Mouse (Mus musculus): Measurements from ENCODE around the gene Cradd. TPM values are rescaled to one million over a fixed set of nuclear protein-coding genes. Genes with fewer than 3 reads are reported as not detected.
A peak's percentile ranks its signal among the peaks of the same experiment; 100 is the strongest.

The Cradd gene
- polyA plus RNA-seq (2014; fragmentation: Nextera tagmentation; extraction: Ambion mirVana): 16.0 and 17.6 TPM in 2 replicates

- Histone ChIP-seq H3K4me1 (replicated peaks; ENCODE audit: control insufficient read depth, insufficient read depth, low read length) (no peaks in the 10 kb centered on the region), H3K4me2 (replicated peaks; ENCODE audit: low read depth, low read length) (peak within 1 kb of the TSS; percentile 47), H3K27ac (ENCODE audit: low read depth, low read length) (peak within 1 kb of the TSS; percentile 81), H3K9ac (ENCODE audit: low read depth, low read length) (peak within 1 kb of the TSS; percentile 69), H3K27me3 (ENCODE audit: control insufficient read depth, insufficient read depth, low read length) (no peaks in the 10 kb centered on the region), H3K9me3 (ENCODE audit: control insufficient read depth, low read length) (no peaks in the 10 kb centered on the region), H3K4me3 (ENCODE audit: low read depth, low read length) (peak within 1 kb of the TSS; percentile 50), H3K36me3 (ENCODE audit: control insufficient read depth, insufficient read depth, low read length) (no peaks in the 10 kb centered on the region)
- WGBS: under 1% methylated on average over 51 of the region's 51 CpGs
- peak; percentile 89 for DNase-seq (ENCODE audit: low spot score)
- ATAC-seq (ENCODE audit: low FRiP score): peak; percentile 86
Observed at GRCm38 (mm10) chr10:95323393-95324277, at the start of gene Cradd. Gene Cradd, minus strand, starts transcription at chr10:95324133.

DNA sequence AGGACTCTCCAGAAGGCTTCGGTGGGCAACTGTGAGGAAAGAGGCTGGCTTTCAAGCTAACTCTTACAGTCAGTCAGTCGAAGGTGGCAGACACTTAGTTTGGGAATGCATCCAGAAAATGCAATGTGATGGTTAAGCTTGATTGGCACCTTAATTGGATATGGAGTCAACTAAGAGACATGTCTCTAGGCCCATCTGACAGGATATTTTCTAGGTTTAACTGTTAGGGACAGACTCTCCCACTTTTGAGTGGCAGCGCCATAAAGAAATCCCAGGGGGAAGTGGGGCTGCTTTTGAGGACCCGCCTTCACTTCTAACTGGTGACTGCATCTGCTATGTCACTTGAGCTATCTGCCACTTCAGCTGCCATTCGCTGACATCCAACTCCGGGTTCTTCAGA, 49.4 kb upstream of the Cradd start:
- DNase-seq (ENCODE audit: low spot score) (no peak), ATAC-seq (ENCODE audit: low FRiP score) (no peak)
- no peaks in the 10 kb centered on the region for H3K4me1 ChIP-seq (replicated peaks; ENCODE audit: control insufficient read depth, insufficient read depth, low read length)
- H3K4me3 ChIP-seq (ENCODE audit: low read depth, low read length): no peak overlapping the region
- H3K9me3 ChIP-seq (ENCODE audit: control insufficient read depth, low read length): no peaks in the 10 kb centered on the region
- 92% methylated on average over 6 of the region's 6 CpGs for WGBS
- H3K27ac ChIP-seq (ENCODE audit: low read depth, low read length): no peak overlapping the region
- H3K4me2 ChIP-seq (replicated peaks; ENCODE audit: low read depth, low read length): no peak overlapping the region
- no peak overlapping the region for H3K9ac ChIP-seq (ENCODE audit: low read depth, low read length)
- no peaks in the 10 kb centered on the region for H3K36me3 ChIP-seq (ENCODE audit: control insufficient read depth, insufficient read depth, low read length)
- H3K27me3 ChIP-seq (ENCODE audit: control insufficient read depth, insufficient read depth, low read length): no peaks in the 10 kb centered on the region

DNA sequence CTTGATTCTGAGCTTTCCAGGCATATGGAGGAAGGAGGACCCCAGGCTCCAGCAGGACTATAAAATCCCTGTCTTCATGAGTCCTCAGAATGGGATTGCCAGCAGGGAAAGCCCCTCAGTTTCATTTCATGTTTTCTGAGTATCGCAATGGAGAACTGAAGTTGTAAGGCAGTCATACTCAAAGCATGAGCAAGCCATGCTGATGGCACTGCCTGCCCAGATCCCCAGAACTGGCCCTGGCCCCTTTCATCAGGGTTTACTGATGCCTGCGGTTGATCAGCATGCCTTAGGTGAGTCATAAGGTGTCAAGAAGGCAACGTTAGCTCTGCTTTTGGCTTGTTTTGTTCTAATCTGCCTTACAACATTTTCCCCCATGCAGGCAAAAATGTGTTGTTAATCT, 48.0 kb upstream of the Cradd start:
- Histone ChIP-seq H3K4me3 (ENCODE audit: low read depth, low read length) (no peak overlapping the region), H3K9me3 (ENCODE audit: control insufficient read depth, low read length) (no peaks in the 10 kb centered on the region), H3K36me3 (ENCODE audit: control insufficient read depth, insufficient read depth, low read length) (no peaks in the 10 kb centered on the region), H3K9ac (ENCODE audit: low read depth, low read length) (no peak overlapping the region), H3K4me2 (replicated peaks; ENCODE audit: low read depth, low read length) (no peak overlapping the region), H3K27ac (ENCODE audit: low read depth, low read length) (no peak overlapping the region), H3K4me1 (replicated peaks; ENCODE audit: control insufficient read depth, insufficient read depth, low read length) (no peaks in the 10 kb centered on the region), H3K27me3 (ENCODE audit: control insufficient read depth, insufficient read depth, low read length) (no peaks in the 10 kb centered on the region)
- WGBS: 93% methylated on average over 3 of the region's 3 CpGs
- no peak for DNase-seq (ENCODE audit: low spot score)
- no peak for ATAC-seq (ENCODE audit: low FRiP score)

GRCm38 (mm10) chr10:95369190-95369589, 45.3 kb upstream of the Cradd start:
- H3K27me3 ChIP-seq (ENCODE audit: control insufficient read depth, insufficient read depth, low read length): no peaks in the 10 kb centered on the region
- DNase-seq (ENCODE audit: low spot score) (no peak), ATAC-seq (ENCODE audit: low FRiP score) (no peak)
- no peaks in the 10 kb centered on the region for H3K36me3 ChIP-seq (ENCODE audit: control insufficient read depth, insufficient read depth, low read length)
- H3K9ac ChIP-seq (ENCODE audit: low read depth, low read length): no peak overlapping the region
- no peak overlapping the region for H3K4me2 ChIP-seq (replicated peaks; ENCODE audit: low read depth, low read length)
- no peaks in the 10 kb centered on the region for H3K9me3 ChIP-seq (ENCODE audit: control insufficient read depth, low read length)
- no peak overlapping the region for H3K4me3 ChIP-seq (ENCODE audit: low read depth, low read length)
- H3K27ac ChIP-seq (ENCODE audit: low read depth, low read length): no peak overlapping the region
- no peaks in the 10 kb centered on the region for H3K4me1 ChIP-seq (replicated peaks; ENCODE audit: control insufficient read depth, insufficient read depth, low read length)

DNA sequence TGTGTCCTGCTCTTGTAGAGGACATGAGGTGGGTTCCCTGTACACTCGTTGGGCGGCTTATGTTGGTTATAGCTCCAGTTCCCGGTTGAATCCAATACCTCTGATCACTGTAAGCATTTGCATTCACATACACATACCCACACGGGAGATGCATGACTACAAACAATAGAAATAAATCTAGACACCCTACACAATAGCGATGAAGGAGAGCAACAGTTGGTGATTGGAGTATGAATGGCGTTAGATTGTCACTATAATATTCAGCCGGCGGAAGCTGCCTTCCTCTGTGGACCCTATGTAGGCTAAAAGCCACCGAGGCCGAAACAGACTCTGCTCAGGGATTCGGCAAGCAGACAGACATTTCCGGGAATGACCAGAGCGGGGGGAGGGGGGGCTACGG, 44.2 kb upstream of the Cradd start:
- Histone ChIP-seq H3K4me3 (ENCODE audit: low read depth, low read length) (no peak overlapping the region), H3K9me3 (ENCODE audit: control insufficient read depth, low read length) (no peaks in the 10 kb centered on the region), H3K36me3 (ENCODE audit: control insufficient read depth, insufficient read depth, low read length) (no peaks in the 10 kb centered on the region), H3K27me3 (ENCODE audit: control insufficient read depth, insufficient read depth, low read length) (no peaks in the 10 kb centered on the region), H3K4me2 (replicated peaks; ENCODE audit: low read depth, low read length) (no peak overlapping the region), H3K9ac (ENCODE audit: low read depth, low read length) (no peak overlapping the region), H3K4me1 (replicated peaks; ENCODE audit: control insufficient read depth, insufficient read depth, low read length) (no peaks in the 10 kb centered on the region), H3K27ac (ENCODE audit: low read depth, low read length) (no peak overlapping the region)
- WGBS: 89% methylated on average over 14 of the region's 14 CpGs
- no peak for DNase-seq (ENCODE audit: low spot score)
- no peak for ATAC-seq (ENCODE audit: low FRiP score)

GRCm38 (mm10) chr10:95367661-95368089, 43.7 kb upstream of the Cradd start:
- no peaks in the 10 kb centered on the region for H3K9me3 ChIP-seq (ENCODE audit: control insufficient read depth, low read length)
- no peak overlapping the region for H3K27ac ChIP-seq (ENCODE audit: low read depth, low read length)
- no peak for ATAC-seq (ENCODE audit: low FRiP score)
- 87% methylated on average over 9 of the region's 9 CpGs for WGBS
- no peak overlapping the region for H3K4me3 ChIP-seq (ENCODE audit: low read depth, low read length)
- DNase-seq (ENCODE audit: low spot score): no peak
- no peak overlapping the region for H3K4me2 ChIP-seq (replicated peaks; ENCODE audit: low read depth, low read length)
- no peaks in the 10 kb centered on the region for H3K4me1 ChIP-seq (replicated peaks; ENCODE audit: control insufficient read depth, insufficient read depth, low read length)
- no peak overlapping the region for H3K9ac ChIP-seq (ENCODE audit: low read depth, low read length)
- H3K27me3 ChIP-seq (ENCODE audit: control insufficient read depth, insufficient read depth, low read length): no peaks in the 10 kb centered on the region
- no peaks in the 10 kb centered on the region for H3K36me3 ChIP-seq (ENCODE audit: control insufficient read depth, insufficient read depth, low read length)

DNA sequence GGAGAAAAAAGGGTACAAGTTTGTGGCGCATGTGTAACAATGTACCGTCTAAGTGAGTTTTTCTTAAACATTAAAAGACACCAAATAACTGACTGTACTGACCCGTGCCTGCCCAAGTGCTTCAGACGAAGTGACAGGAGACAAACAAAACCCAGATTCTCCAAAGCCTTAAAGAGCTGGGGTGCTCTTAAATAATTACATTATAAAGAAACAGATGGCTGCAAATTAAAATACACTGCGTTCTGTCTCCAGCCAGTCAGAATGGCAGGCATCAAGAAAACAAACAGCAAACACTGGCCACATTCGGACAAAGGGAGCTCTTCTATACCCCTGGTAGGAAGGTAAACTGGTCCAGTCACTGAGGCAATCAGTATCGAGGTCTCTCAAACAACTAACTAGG, 43.3 kb upstream of the Cradd start:
- no peaks in the 10 kb centered on the region for H3K27me3 ChIP-seq (ENCODE audit: control insufficient read depth, insufficient read depth, low read length)
- H3K36me3 ChIP-seq (ENCODE audit: control insufficient read depth, insufficient read depth, low read length): no peaks in the 10 kb centered on the region
- H3K4me3 ChIP-seq (ENCODE audit: low read depth, low read length): no peak overlapping the region
- H3K27ac ChIP-seq (ENCODE audit: low read depth, low read length): no peak overlapping the region
- no peak overlapping the region for H3K9ac ChIP-seq (ENCODE audit: low read depth, low read length)
- no peak overlapping the region for H3K4me2 ChIP-seq (replicated peaks; ENCODE audit: low read depth, low read length)
- H3K9me3 ChIP-seq (ENCODE audit: control insufficient read depth, low read length): no peaks in the 10 kb centered on the region
- DNase-seq (ENCODE audit: low spot score) (no peak), ATAC-seq (ENCODE audit: low FRiP score) (no peak)
- no peaks in the 10 kb centered on the region for H3K4me1 ChIP-seq (replicated peaks; ENCODE audit: control insufficient read depth, insufficient read depth, low read length)
- WGBS: 81% methylated on average over 7 of the region's 7 CpGs

DNA sequence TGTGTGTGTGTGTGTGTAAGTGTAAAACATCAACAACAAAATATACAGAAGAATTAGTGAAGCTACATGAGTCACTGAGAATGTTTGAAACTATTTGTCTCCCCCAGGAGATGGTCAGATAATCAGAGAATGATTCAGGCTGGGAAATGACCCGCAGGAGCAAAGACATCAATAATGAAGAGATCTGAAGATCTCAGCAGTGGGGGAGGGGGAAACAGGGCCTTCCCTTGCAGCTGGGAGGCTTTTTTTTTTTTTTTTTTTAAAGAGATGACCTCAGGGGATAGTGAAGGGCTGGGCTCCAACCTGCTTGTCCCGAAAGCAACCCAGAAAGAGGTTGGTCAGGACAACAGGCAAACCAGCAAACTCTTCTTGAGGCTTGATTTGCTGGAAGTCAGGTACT, 38.4 kb upstream of the Cradd start:
- no peak overlapping the region for H3K4me3 ChIP-seq (ENCODE audit: low read depth, low read length)
- H3K9me3 ChIP-seq (ENCODE audit: control insufficient read depth, low read length): no peaks in the 10 kb centered on the region
- H3K27ac ChIP-seq (ENCODE audit: low read depth, low read length): no peak overlapping the region
- WGBS: 11% methylated on average over 2 of the region's 2 CpGs
- no peak for ATAC-seq (ENCODE audit: low FRiP score)
- no peak for DNase-seq (ENCODE audit: low spot score)
- H3K36me3 ChIP-seq (ENCODE audit: control insufficient read depth, insufficient read depth, low read length): no peaks in the 10 kb centered on the region
- H3K27me3 ChIP-seq (ENCODE audit: control insufficient read depth, insufficient read depth, low read length): no peaks in the 10 kb centered on the region
- H3K4me2 ChIP-seq (replicated peaks; ENCODE audit: low read depth, low read length): no peak overlapping the region
- no peak overlapping the region for H3K9ac ChIP-seq (ENCODE audit: low read depth, low read length)
- no peaks in the 10 kb centered on the region for H3K4me1 ChIP-seq (replicated peaks; ENCODE audit: control insufficient read depth, insufficient read depth, low read length)

DNA sequence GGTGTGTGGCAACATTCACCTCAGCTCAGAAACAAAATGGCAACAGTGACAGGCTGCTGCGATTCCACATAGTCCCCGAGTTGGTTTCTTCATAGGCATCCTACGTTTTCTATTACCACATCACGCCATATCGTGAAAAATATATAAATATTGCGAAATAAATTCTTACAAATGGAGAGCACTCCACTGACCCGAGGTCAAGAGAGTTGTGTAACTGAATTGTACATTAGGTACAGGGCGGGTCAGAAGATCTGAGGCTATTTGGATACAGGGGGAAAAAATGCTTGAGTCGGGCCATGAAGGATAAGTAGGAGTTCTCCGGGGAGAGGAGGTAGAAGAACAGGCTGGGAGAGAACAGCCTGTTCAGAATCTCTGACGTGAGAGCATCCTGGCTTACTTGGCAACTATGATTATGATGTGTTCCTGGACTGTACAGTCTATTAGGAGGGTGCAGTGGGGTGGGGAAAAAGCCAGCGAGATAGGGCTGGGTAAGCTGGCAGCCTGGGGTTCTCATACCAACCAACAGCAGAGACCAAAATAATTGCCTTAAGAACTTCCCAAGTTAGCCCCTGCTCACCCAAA, 37.4 kb upstream of the Cradd start:
- Histone ChIP-seq H3K9ac (ENCODE audit: low read depth, low read length) (no peak overlapping the region), H3K4me1 (replicated peaks; ENCODE audit: control insufficient read depth, insufficient read depth, low read length) (no peaks in the 10 kb centered on the region), H3K4me2 (replicated peaks; ENCODE audit: low read depth, low read length) (no peak overlapping the region), H3K4me3 (ENCODE audit: low read depth, low read length) (no peak overlapping the region), H3K27ac (ENCODE audit: low read depth, low read length) (no peak overlapping the region), H3K27me3 (ENCODE audit: control insufficient read depth, insufficient read depth, low read length) (no peaks in the 10 kb centered on the region), H3K36me3 (ENCODE audit: control insufficient read depth, insufficient read depth, low read length) (no peaks in the 10 kb centered on the region), H3K9me3 (ENCODE audit: control insufficient read depth, low read length) (no peaks in the 10 kb centered on the region)
- ATAC-seq (ENCODE audit: low FRiP score): no peak
- 90% methylated on average over 12 of the region's 12 CpGs for WGBS
- no peak for DNase-seq (ENCODE audit: low spot score)

Measured in hindbrain, embryonic 11.5 days (tissue).